Mouse (Mus musculus) heart, embryonic 10.5 days (tissue): ENCODE results near the gene Slc25a38. TPM values are rescaled to one million over a fixed set of nuclear protein-coding genes. Genes with fewer than 3 reads are reported as not detected.

ENCODE experiments used
- DNase-seq: peaks from one replicate; pipeline ENCODE4 v3.0.0-alpha.2; 2017; ENCODE audit warnings: low spot score
- H3K27ac ChIP-seq: fragments of 300-500 bp; sonication (generic); 2 replicates; pipeline ENCODE4 v1.5.1; 2016; ENCODE audit warnings: mild to moderate bottlenecking
- H3K27me3 ChIP-seq: fragments of 300-500 bp; sonication (generic); 2 replicates; pipeline ENCODE4 v1.6.1; 2016; ENCODE audit warnings: mild to moderate bottlenecking; ENCODE audit not compliant: poor library complexity, insufficient read depth, severe bottlenecking
- H3K36me3 ChIP-seq: fragments of 300-500 bp; sonication (generic); 2 replicates; pipeline ENCODE4 v1.6.1; 2016; ENCODE audit warnings: mild to moderate bottlenecking, moderate library complexity
- H3K4me1 ChIP-seq: fragments of 300-500 bp; sonication (generic); 2 replicates; pipeline ENCODE4 v1.6.1; 2016; ENCODE audit warnings: mild to moderate bottlenecking
- H3K4me3 ChIP-seq: fragments of 300-500 bp; sonication (generic); 2 replicates; pipeline ENCODE4 v1.5.1; 2016; ENCODE audit warnings: mild to moderate bottlenecking, moderate library complexity
- H3K9me3 ChIP-seq: fragments of 300-500 bp; sonication (generic); 2 replicates; pipeline ENCODE4 v1.6.1; 2016; ENCODE audit warnings: mild to moderate bottlenecking, moderate library complexity
- WGBS: fragments of 180-500 bp; shearing (Covaris S2); methylation state at CpG from one replicate; pipeline ENCODE4 v1.1.7; 2016; 5-methylcytosine and 5-hydroxymethylcytosine counted together
- polyA plus RNA-seq: library from polyadenylated mRNA; unstranded; fragments of >200 nt; fragmentation: Nextera tagmentation; extraction: Ambion mirVana; gene quantifications from 2 replicates; pipeline ENCODE4 v1.2.1, GENCODE M21; 2016

Gene Slc25a38
- polyA plus RNA-seq, 1 experiment from 2014 or later, result 42.1 TPM

- no peaks in the 10 kb centered on the region for H3K9me3 ChIP-seq
- H3K4me1 ChIP-seq, result no peaks in the 10 kb centered on the region
- no peak overlapping the region for H3K4me3 ChIP-seq
- H3K27ac ChIP-seq, result no peak overlapping the region
- no peak for DNase-seq
- H3K36me3 ChIP-seq, result no peaks in the 10 kb centered on the region
- 53% methylated on average over 11 of the region's 11 CpGs for WGBS
- H3K27me3 ChIP-seq, result peaks cover 17% of the 10 kb centered on the region; the same call in 1 of the 2 replicates
Measured at GRCm38 (mm10) chr9:120167826-120168225, 57.7 kb downstream of the Slc25a38 start.

GRCm38 (mm10) chr9:120171295-120171694, 61.1 kb downstream of the Slc25a38 start:
- H3K4me3 ChIP-seq, result no peak overlapping the region
- H3K27me3 ChIP-seq, result peaks cover 17% of the 10 kb centered on the region; the same call in 1 of the 2 replicates
- no peaks in the 10 kb centered on the region for H3K4me1 ChIP-seq
- no peak overlapping the region for H3K27ac ChIP-seq
- H3K9me3 ChIP-seq, result no peaks in the 10 kb centered on the region
- H3K36me3 ChIP-seq, result no peaks in the 10 kb centered on the region
- DNase-seq, result no peak
- WGBS, result 41% methylated on average over 5 of the region's 5 CpGs

Other genes with a start within 250 kb of the Slc25a38 start
- gene Wdr48, start 215.5 kb upstream of the Slc25a38 start, polyA plus RNA-seq, result 49.8 and 53.2 TPM in 2 replicates
- gene Gorasp1, start 172.8 kb upstream of the Slc25a38 start, polyA plus RNA-seq, result 26.5 and 26.8 TPM in 2 replicates
- 0.28 and 0.48 TPM in 2 replicates for gene Ttc21a, start 172.8 kb upstream of the Slc25a38 start, polyA plus RNA-seq
- 7.5 and 8.0 TPM in 2 replicates for gene Csrnp1, start 125.7 kb upstream of the Slc25a38 start, polyA plus RNA-seq
- gene Xirp1, start 86.8 kb upstream of the Slc25a38 start, polyA plus RNA-seq, result 41.1 and 90.1 TPM in 2 replicates
- 1.1 and 4.1 TPM in 2 replicates for gene Cx3cr1, start 40.5 kb upstream of the Slc25a38 start, polyA plus RNA-seq
- gene Ccr8, start 18.3 kb upstream of the Slc25a38 start, polyA plus RNA-seq, result not detected in 2 replicates
- 1,047 and 1,189 TPM in 2 replicates for gene Rpsa, start 17.3 kb downstream of the Slc25a38 start, polyA plus RNA-seq
- not detected in 2 replicates for gene Mobp, start 39.3 kb downstream of the Slc25a38 start, polyA plus RNA-seq
- 0.15 and 0.21 TPM in 2 replicates for gene Myrip, start 191.1 kb downstream of the Slc25a38 start, polyA plus RNA-seq